Mouse (Mus musculus) ES-E14 (cell line): Measurements from ENCODE around the gene Mettl14. TPM values are rescaled to one million over a fixed set of nuclear protein-coding genes. Genes with fewer than 3 reads are reported as not detected.

Source experiments
- DNase-seq: peaks from one replicate; pipeline ENCODE4 v3.0.0-alpha.2; 2013; ENCODE audit warnings: low read depth, low spot score
- H3K27ac ChIP-seq: 2 replicates; pipeline ENCODE4 v1.5.1; 2012; ENCODE audit warnings: low read depth, mild to moderate bottlenecking, low read length, moderate library complexity, mixed read lengths; ENCODE audit not compliant: poor library complexity, insufficient read depth, severe bottlenecking
- H3K36me3 ChIP-seq: 2 replicates; pipeline ENCODE4 v1.6.1; 2012; ENCODE audit warnings: mild to moderate bottlenecking, low read length, moderate library complexity, mixed read lengths; ENCODE audit not compliant: control insufficient read depth, poor library complexity, insufficient read depth, severe bottlenecking
- H3K4me1 ChIP-seq, 2 experiments: fragments of 150-350 bp in 1 of 2; sonication (generic) in 1 of 2; 2 replicates each; pipeline ENCODE4 v1.6.1; 2012; ENCODE audit warnings: low read length in 2 of 2, mild to moderate bottlenecking in 1 of 2, mixed read lengths in 1 of 2; ENCODE audit not compliant: control insufficient read depth in 2 of 2, insufficient read depth in 2 of 2, poor library complexity in 1 of 2
- H3K4me3 ChIP-seq, 2 experiments: fragments of 150-350 bp in 1 of 2; sonication (generic) in 1 of 2; 2 replicates each; pipeline ENCODE4 v1.5.1; 2012; ENCODE audit warnings: low read length in 2 of 2, low read depth in 1 of 2, mild to moderate bottlenecking in 1 of 2, mixed read lengths in 1 of 2; ENCODE audit not compliant: insufficient read depth in 1 of 2, poor library complexity in 1 of 2, severe bottlenecking in 1 of 2
- H3K9ac ChIP-seq: 2 replicates; pipeline ENCODE4 v1.6.1; 2012; ENCODE audit warnings: low read depth, mild to moderate bottlenecking, low read length, mixed read lengths; ENCODE audit not compliant: poor library complexity, insufficient read depth, severe bottlenecking
- H3K9me3 ChIP-seq: fragments of 150-350 bp; sonication (generic); 2 replicates; pipeline ENCODE4 v1.6.1; 2012; ENCODE audit warnings: low read depth, mild to moderate bottlenecking, low read length; ENCODE audit not compliant: control insufficient read depth, insufficient read depth
- CHD2 ChIP-seq: IDR thresholded peaks from 2 replicates; pipeline ENCODE4 v1.6.1; 2014; ENCODE audit warnings: mild to moderate bottlenecking, low read depth, low read length, inconsistent platforms
- HCFC1 ChIP-seq: IDR thresholded peaks from 2 replicates; pipeline ENCODE4 v1.6.1; 2012; ENCODE audit warnings: low read length, inconsistent platforms, borderline replicate concordance; ENCODE audit not compliant: insufficient read depth
- MAFK ChIP-seq: IDR thresholded peaks from 2 replicates; pipeline ENCODE4 v1.6.1; 2014; ENCODE audit warnings: mild to moderate bottlenecking, low read depth, low read length, inconsistent platforms; ENCODE audit not compliant: insufficient read depth
- ZC3H11A ChIP-seq: IDR thresholded peaks from 2 replicates; pipeline ENCODE4 v1.6.1; 2012; ENCODE audit warnings: low read depth, mild to moderate bottlenecking, inconsistent platforms, low read length, borderline replicate concordance
- ZNF384 ChIP-seq: IDR thresholded peaks from 2 replicates; pipeline ENCODE4 v1.6.1; 2012; ENCODE audit warnings: low read depth, low read length, inconsistent platforms
- in situ Hi-C, 2 experiments: fragments of 600-800 bp; cut with MboI; formaldehyde crosslinking; loops; one replicate each; pipeline ENCODE4 v1.15.1; 2025; ENCODE audit warnings: low sequenced_read_pairs in 2 of 2, inconsistent platforms in 1 of 2; ENCODE audit not compliant: unreplicated experiment in 2 of 2
- total RNA-seq: library from RNA; depleted of rRNA; stranded (reverse); fragments of 300-350 nt; gene quantifications from 2 replicates; pipeline ENCODE4 v1.2.3, GENCODE M21; 2012

Gene Mettl14
- total RNA-seq, 1 experiment, result 12.4 TPM

GRCm38 (mm10) chr3:123353661-123354060 is 32.2 kb downstream of the Mettl14 start:
- no peaks in the 10 kb centered on the region for H3K4me1 ChIP-seq
- H3K27ac ChIP-seq, result no peak overlapping the region
- in situ Hi-C loops, result loop anchor here in 1 of 2 experiments (10.0 kb wide), 1 partner anchor 189 kb away; no protein-coding TSS in a partner anchor
- no peak for TF ChIP-seq ZNF384
- TF ChIP-seq CHD2, result no peak
- no peak for TF ChIP-seq ZC3H11A
- no peak for TF ChIP-seq HCFC1
- TF ChIP-seq MAFK, result no peak
- no peak overlapping the region for H3K4me3 ChIP-seq
- peaks cover 13% of the 10 kb centered on the region; the same call in 1 of the 2 replicates for H3K36me3 ChIP-seq
- no peaks in the 10 kb centered on the region for H3K9me3 ChIP-seq
- DNase-seq, result no peak
- no peak overlapping the region for H3K9ac ChIP-seq

DNA sequence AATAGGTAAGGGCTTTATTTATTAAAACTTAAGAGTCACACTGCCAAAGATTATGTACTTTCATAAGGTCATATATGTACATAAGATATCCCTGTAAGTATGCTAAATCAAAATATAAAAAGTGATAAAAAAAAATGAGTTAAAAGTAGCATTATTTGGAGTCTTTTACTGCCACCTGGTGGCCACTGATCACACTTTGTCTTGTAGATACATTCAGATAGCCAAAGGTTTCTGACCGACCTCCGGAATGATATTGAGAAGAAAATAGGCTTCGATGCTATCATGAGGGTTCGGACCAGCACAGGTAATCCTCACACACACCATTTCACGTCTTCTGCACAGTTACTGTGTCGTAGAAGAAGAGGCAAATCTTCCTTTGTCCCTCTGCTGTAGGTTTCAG is 32.7 kb downstream of the Mettl14 start:
- Histone ChIP-seq H3K9ac (no peak overlapping the region), H3K9me3 (no peaks in the 10 kb centered on the region), H3K4me1 (no peaks in the 10 kb centered on the region), H3K4me3 (no peak overlapping the region), H3K27ac (no peak overlapping the region), H3K36me3 (peaks cover 13% of the 10 kb centered on the region; the same call in 1 of the 2 replicates)
- in situ Hi-C loops, result loop anchor here in 1 of 2 experiments (10.0 kb wide), 1 partner anchor 188 kb away; no protein-coding TSS in a partner anchor
- DNase-seq, result peak; percentile 37
- peak; percentile 67 for TF ChIP-seq ZNF384
- no peak for TF ChIP-seq HCFC1

DNA sequence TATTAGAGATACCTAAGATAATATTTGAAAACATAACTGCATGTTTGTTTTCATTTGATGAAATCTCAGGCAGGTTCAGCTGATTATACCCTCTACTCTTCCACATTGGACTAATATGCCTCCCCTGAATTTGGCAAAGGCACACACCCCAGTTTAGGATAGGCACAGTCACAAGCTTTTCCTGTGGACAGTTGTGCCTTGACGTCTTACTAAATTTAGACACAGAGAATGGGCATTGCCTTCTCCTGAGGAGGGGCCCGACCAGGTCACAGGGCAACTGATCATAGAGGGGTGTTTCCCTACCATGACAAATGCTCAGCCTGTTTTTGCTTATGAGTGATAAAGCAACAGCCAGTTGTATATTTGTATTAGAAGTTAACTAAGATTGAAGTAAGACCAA is 34.4 kb downstream of the Mettl14 start:
- Histone ChIP-seq H3K36me3 (peaks cover 13% of the 10 kb centered on the region; the same call in 1 of the 2 replicates), H3K9ac (no peak overlapping the region), H3K4me1 (no peaks in the 10 kb centered on the region), H3K4me3 (no peak overlapping the region), H3K27ac (no peak overlapping the region), H3K9me3 (no peaks in the 10 kb centered on the region)
- in situ Hi-C loops, result loop anchor here in 1 of 2 experiments (10.0 kb wide), 1 partner anchor 187 kb away; no protein-coding TSS in a partner anchor
- DNase-seq, result no peak
- TF ChIP-seq ZC3H11A (no peak), HCFC1 (no peak), ZNF384 (no peak), MAFK (no peak), CHD2 (no peak)

- TF ChIP-seq ZC3H11A (no peak), HCFC1 (no peak), CHD2 (no peak), MAFK (no peak), ZNF384 (no peak)
- Histone ChIP-seq H3K4me3 (no peak overlapping the region), H3K9ac (no peak overlapping the region), H3K27ac (no peak overlapping the region), H3K4me1 (no peaks in the 10 kb centered on the region), H3K9me3 (no peaks in the 10 kb centered on the region), H3K36me3 (peaks cover 13% of the 10 kb centered on the region; the same call in 1 of the 2 replicates)
- in situ Hi-C loops, result loop anchor here in 1 of 2 experiments (10.0 kb wide), 1 partner anchor 186 kb away; no protein-coding TSS in a partner anchor
- DNase-seq, result no peak
Observed at GRCm38 (mm10) chr3:123350602-123351001, 35.3 kb downstream of the Mettl14 start.
